Mouse (Mus musculus) intestine, embryonic 15.5 days (tissue): ENCODE data around the gene Sit1. TPM values are rescaled to one million over a fixed set of nuclear protein-coding genes. Genes with fewer than 3 reads are reported as not detected.
A peak's percentile ranks its signal among the peaks of the same experiment; 100 is the strongest.

Experiments
- ATAC-seq: fragments of 200-750 bp; cut with Nextera tagmentation; 2 replicates; pipeline ENCODE4 v1.8.0; 2017; ENCODE audit warnings: moderate TSS enrichment, moderate library complexity
- H3K27ac ChIP-seq: fragments of 300-500 bp; sonication (generic); 2 replicates; pipeline ENCODE4 v1.5.1; 2015; ENCODE audit warnings: mild to moderate bottlenecking, inconsistent platforms
- H3K27me3 ChIP-seq: fragments of 300-500 bp; sonication (generic); replicated peaks from 2 replicates; pipeline ENCODE4 v1.6.1; 2015; ENCODE audit warnings: inconsistent platforms
- H3K36me3 ChIP-seq: fragments of 300-500 bp; sonication (generic); 2 replicates; pipeline ENCODE4 v1.6.1; 2015; ENCODE audit warnings: inconsistent platforms
- H3K4me1 ChIP-seq: fragments of 300-500 bp; sonication (generic); replicated peaks from 2 replicates; pipeline ENCODE4 v1.6.1; 2015; ENCODE audit warnings: inconsistent platforms
- H3K4me2 ChIP-seq: fragments of 300-500 bp; sonication (generic); replicated peaks from 2 replicates; pipeline ENCODE4 v1.6.1; 2015; ENCODE audit warnings: mild to moderate bottlenecking, inconsistent platforms
- H3K4me3 ChIP-seq: fragments of 300-500 bp; sonication (generic); replicated peaks from 2 replicates; pipeline ENCODE4 v1.5.1; 2015; ENCODE audit warnings: inconsistent platforms
- H3K9ac ChIP-seq: fragments of 300-500 bp; sonication (generic); 2 replicates; pipeline ENCODE4 v1.6.1; 2015; ENCODE audit warnings: inconsistent platforms
- H3K9me3 ChIP-seq: fragments of 300-500 bp; sonication (generic); 2 replicates; pipeline ENCODE4 v1.6.1; 2016; ENCODE audit warnings: inconsistent platforms
- WGBS: fragments of 180-500 bp; shearing (Covaris S2); methylation state at CpG from one replicate; pipeline ENCODE4 v1.1.7; 2015; 5-methylcytosine and 5-hydroxymethylcytosine counted together
- polyA plus RNA-seq: library from polyadenylated mRNA; unstranded; fragments of >200 nt; fragmentation: Nextera tagmentation; extraction: Ambion mirVana; gene quantifications from 2 replicates; pipeline ENCODE4 v1.2.1, GENCODE M21; 2015

The Sit1 gene
- polyA plus RNA-seq, 1 experiment from 2014 or later = not detected

GRCm38 (mm10) chr4:43480985-43481384 is 2.5 kb downstream of the Sit1 start:
- ATAC-seq = peak; percentile 85
- Histone ChIP-seq H3K36me3 (no peaks in the 10 kb centered on the region), H3K27ac (no peak overlapping the region), H3K4me1 (no peaks in the 10 kb centered on the region), H3K4me2 (no peak overlapping the region), H3K27me3 (no peaks in the 10 kb centered on the region), H3K9ac (no peak overlapping the region), H3K9me3 (no peaks in the 10 kb centered on the region), H3K4me3 (no peak overlapping the region)
- WGBS = 68% methylated on average over 5 of the region's 5 CpGs

GRCm38 (mm10) chr4:43478906-43479832 is 4.4 kb downstream of the Sit1 start:
- H3K4me2 ChIP-seq = peak overlapping the region; percentile 38; the same call in 1 of the 2 replicates
- ATAC-seq = no peak
- WGBS = 47% methylated on average over 24 of the region's 24 CpGs
- H3K4me1 ChIP-seq = no peaks in the 10 kb centered on the region
- H3K9me3 ChIP-seq = no peaks in the 10 kb centered on the region
- H3K27me3 ChIP-seq = no peaks in the 10 kb centered on the region
- no peaks in the 10 kb centered on the region for H3K36me3 ChIP-seq
- H3K27ac ChIP-seq = no peak overlapping the region
- H3K9ac ChIP-seq = no peak overlapping the region
- H3K4me3 ChIP-seq = no peak overlapping the region

GRCm38 (mm10) chr4:43478534-43478858 is 5.0 kb downstream of the Sit1 start:
- Histone ChIP-seq H3K9me3 (no peaks in the 10 kb centered on the region), H3K27me3 (no peaks in the 10 kb centered on the region), H3K4me1 (no peaks in the 10 kb centered on the region), H3K27ac (no peak overlapping the region), H3K9ac (no peak overlapping the region), H3K4me2 (peak overlapping the region; percentile 59), H3K36me3 (no peaks in the 10 kb centered on the region), H3K4me3 (peak overlapping the region; percentile 23)
- 51% methylated on average over 8 of the region's 8 CpGs for WGBS
- peak; percentile 4; the same call in 1 of the 2 replicates for ATAC-seq

- Histone ChIP-seq H3K4me2 (peak overlapping the region; percentile 59), H3K9ac (no peak overlapping the region), H3K27ac (no peak overlapping the region), H3K4me1 (no peaks in the 10 kb centered on the region), H3K9me3 (no peaks in the 10 kb centered on the region), H3K4me3 (peak overlapping the region; percentile 23), H3K36me3 (no peaks in the 10 kb centered on the region), H3K27me3 (no peaks in the 10 kb centered on the region)
- peak; percentile 90 for ATAC-seq
- WGBS = 22% methylated on average over 11 of the region's 11 CpGs
Measured at GRCm38 (mm10) chr4:43477857-43478533, 5.5 kb downstream of the Sit1 start.

GRCm38 (mm10) chr4:43476604-43477003 is 6.9 kb downstream of the Sit1 start:
- Histone ChIP-seq H3K4me3 (no peak overlapping the region), H3K27me3 (no peaks in the 10 kb centered on the region), H3K9ac (no peak overlapping the region), H3K4me1 (no peaks in the 10 kb centered on the region), H3K9me3 (no peaks in the 10 kb centered on the region), H3K27ac (no peak overlapping the region), H3K36me3 (no peaks in the 10 kb centered on the region), H3K4me2 (no peak overlapping the region)
- ATAC-seq = no peak
- 86% methylated on average over 6 of the region's 6 CpGs for WGBS

GRCm38 (mm10) chr4:43473636-43474035 is 9.9 kb downstream of the Sit1 start:
- Histone ChIP-seq H3K4me3 (no peak overlapping the region), H3K9me3 (no peaks in the 10 kb centered on the region), H3K27me3 (no peaks in the 10 kb centered on the region), H3K4me1 (no peaks in the 10 kb centered on the region), H3K4me2 (no peak overlapping the region), H3K27ac (no peak overlapping the region), H3K36me3 (no peaks in the 10 kb centered on the region), H3K9ac (no peak overlapping the region)
- ATAC-seq = no peak
- 63% methylated on average over 1 of the region's 1 CpGs for WGBS

GRCm38 (mm10) chr4:43470301-43470700 is 13.2 kb downstream of the Sit1 start:
- no peaks in the 10 kb centered on the region for H3K36me3 ChIP-seq
- H3K9me3 ChIP-seq = no peaks in the 10 kb centered on the region
- H3K4me3 ChIP-seq = no peak overlapping the region
- H3K27ac ChIP-seq = no peak overlapping the region
- 86% methylated on average over 10 of the region's 10 CpGs for WGBS
- ATAC-seq = no peak
- H3K9ac ChIP-seq = no peak overlapping the region
- no peaks in the 10 kb centered on the region for H3K27me3 ChIP-seq
- no peak overlapping the region for H3K4me2 ChIP-seq
- H3K4me1 ChIP-seq = no peaks in the 10 kb centered on the region

GRCm38 (mm10) chr4:43466872-43467271 is 16.7 kb downstream of the Sit1 start:
- no peak for ATAC-seq
- Histone ChIP-seq H3K4me2 (no peak overlapping the region), H3K9ac (no peak overlapping the region), H3K4me3 (no peak overlapping the region), H3K27me3 (no peaks in the 10 kb centered on the region), H3K36me3 (no peaks in the 10 kb centered on the region), H3K9me3 (no peaks in the 10 kb centered on the region), H3K4me1 (no peaks in the 10 kb centered on the region), H3K27ac (no peak overlapping the region)
- WGBS = 85% methylated on average over 7 of the region's 7 CpGs

- H3K4me1 ChIP-seq = no peaks in the 10 kb centered on the region
- H3K36me3 ChIP-seq = no peaks in the 10 kb centered on the region
- H3K4me2 ChIP-seq = no peak overlapping the region
- no peak overlapping the region for H3K9ac ChIP-seq
- H3K9me3 ChIP-seq = no peaks in the 10 kb centered on the region
- no peak for ATAC-seq
- no peaks in the 10 kb centered on the region for H3K27me3 ChIP-seq
- no peak overlapping the region for H3K27ac ChIP-seq
- 87% methylated on average over 6 of the region's 6 CpGs for WGBS
- H3K4me3 ChIP-seq = no peak overlapping the region
Measured at GRCm38 (mm10) chr4:43465935-43466334, 17.6 kb downstream of the Sit1 start.

- Histone ChIP-seq H3K9ac (no peak overlapping the region), H3K27ac (no peak overlapping the region), H3K4me3 (no peak overlapping the region), H3K4me2 (no peak overlapping the region), H3K27me3 (no peaks in the 10 kb centered on the region), H3K9me3 (no peaks in the 10 kb centered on the region), H3K4me1 (no peaks in the 10 kb centered on the region), H3K36me3 (no peaks in the 10 kb centered on the region)
- 91% methylated on average over 5 of the region's 5 CpGs for WGBS
- no peak for ATAC-seq
Measured at GRCm38 (mm10) chr4:43463102-43463501, 20.4 kb downstream of the Sit1 start.

- H3K9me3 ChIP-seq = no peaks in the 10 kb centered on the region
- no peak overlapping the region for H3K9ac ChIP-seq
- 23% methylated on average over 8 of the region's 8 CpGs for whole genome bisulfite sequencing
- H3K36me3 ChIP-seq = no peaks in the 10 kb centered on the region
- no peak overlapping the region for H3K4me2 ChIP-seq
- peaks cover 17% of the 10 kb centered on the region for H3K27me3 ChIP-seq
- no peak overlapping the region for H3K4me3 ChIP-seq
- H3K4me1 ChIP-seq = peaks cover 18% of the 10 kb centered on the region
- no peak for ATAC-seq
- no peak overlapping the region for H3K27ac ChIP-seq
Measured at GRCm38 (mm10) chr4:43457124-43457523, 26.4 kb downstream of the Sit1 start.

GRCm38 (mm10) chr4:43456470-43456869 is 27.1 kb downstream of the Sit1 start:
- Histone ChIP-seq H3K27me3 (peaks cover 17% of the 10 kb centered on the region), H3K36me3 (no peaks in the 10 kb centered on the region), H3K4me1 (peaks cover 18% of the 10 kb centered on the region), H3K9ac (no peak overlapping the region), H3K4me2 (no peak overlapping the region), H3K27ac (no peak overlapping the region), H3K9me3 (no peaks in the 10 kb centered on the region), H3K4me3 (no peak overlapping the region)
- whole genome bisulfite sequencing = 40% methylated on average over 4 of the region's 4 CpGs
- ATAC-seq = no peak
